Mouse (Mus musculus) monocyte, adult 59 days (primary cell): Measurements from ENCODE around the gene Cyp2w1. TPM values are rescaled to one million over a fixed set of nuclear protein-coding genes. Genes with fewer than 3 reads are reported as not detected.

Source experiments
- total RNA-seq, 2 experiments: library from RNA; stranded (reverse); gene quantifications; one replicate each; pipeline ENCODE4 v1.2.4; 2023

Cyp2w1 gene
- not detected for total RNA-seq

DNA sequence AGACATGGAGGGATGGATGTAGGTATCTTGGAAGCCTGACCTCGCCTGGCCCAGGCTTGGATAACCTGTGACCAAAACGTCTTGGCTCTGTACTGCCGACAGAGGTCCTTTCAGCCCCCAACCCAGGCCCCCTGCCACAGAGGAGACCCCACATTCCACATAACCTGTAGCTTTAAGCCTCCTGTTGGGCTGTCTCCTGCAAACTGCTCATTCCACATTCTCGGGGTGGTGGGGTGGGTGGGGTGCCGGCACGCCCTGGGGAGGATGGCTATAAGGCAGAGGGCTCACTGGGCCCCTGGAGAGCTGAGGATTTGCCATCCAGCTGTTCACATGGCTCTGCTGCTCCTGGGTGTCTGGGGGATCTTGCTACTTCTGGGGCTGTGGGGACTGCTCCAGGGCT lies at the start of gene Cyp2w1:
Cyp2w1 (plus strand) TSS at position 301 of the 400 bp plus-strand sequence.

GRCm38 (mm10) chr5:139325395-139325966 lies 26.9 kb upstream of the Cyp2w1 start, which contains the start of gene Adap1:
Adap1 (minus strand) TSS chr5:139325622.

GRCm38 (mm10) chr5:139351134-139351533 lies 1.3 kb upstream of the Cyp2w1 start, which contains the start of gene Cox19:
Cox19 (minus strand) TSS chr5:139351418.

DNA sequence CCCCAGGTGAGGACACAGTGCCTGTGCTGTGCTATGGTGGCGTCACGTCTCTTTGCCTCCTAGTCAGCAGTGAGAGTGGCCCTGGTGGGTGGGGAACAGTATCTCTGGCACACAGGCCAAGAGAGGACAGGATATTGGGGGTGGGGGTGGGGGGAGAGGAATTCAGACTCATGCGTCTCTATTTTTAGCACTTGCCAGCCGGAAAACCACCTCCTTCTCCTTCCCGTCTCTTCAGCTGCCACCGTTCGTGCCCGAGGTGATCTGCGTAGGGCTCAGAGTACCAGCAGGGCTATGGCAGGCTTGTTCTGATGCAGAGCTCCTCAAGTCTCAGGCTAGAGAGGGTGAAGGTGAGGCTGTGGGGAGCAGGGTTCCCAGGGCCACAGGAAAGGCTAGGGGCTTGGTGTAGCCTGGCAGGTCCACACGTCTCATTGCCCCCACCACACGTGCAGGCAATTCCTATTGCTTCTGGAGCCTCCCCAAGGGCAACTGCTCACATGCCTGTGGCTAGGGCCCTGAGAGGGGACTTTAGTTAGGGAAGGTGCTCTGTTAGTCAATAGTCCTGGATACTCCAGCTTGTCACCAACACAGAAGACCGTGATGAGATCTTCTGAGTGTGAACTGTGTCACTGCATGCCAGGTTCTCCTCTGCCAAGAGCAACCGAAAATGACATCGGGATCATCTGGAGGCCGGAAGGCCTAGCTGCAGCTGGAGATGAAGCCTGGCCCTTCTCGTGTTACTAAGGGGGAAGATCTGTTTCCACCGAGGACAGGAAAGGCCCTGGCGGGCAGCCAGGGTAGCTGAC lies 25.3 kb downstream of the Cyp2w1 start, which contains the start of gene Gpr146:
Gpr146 (plus strand) TSS at position 230 of the 803 bp plus-strand sequence.

DNA sequence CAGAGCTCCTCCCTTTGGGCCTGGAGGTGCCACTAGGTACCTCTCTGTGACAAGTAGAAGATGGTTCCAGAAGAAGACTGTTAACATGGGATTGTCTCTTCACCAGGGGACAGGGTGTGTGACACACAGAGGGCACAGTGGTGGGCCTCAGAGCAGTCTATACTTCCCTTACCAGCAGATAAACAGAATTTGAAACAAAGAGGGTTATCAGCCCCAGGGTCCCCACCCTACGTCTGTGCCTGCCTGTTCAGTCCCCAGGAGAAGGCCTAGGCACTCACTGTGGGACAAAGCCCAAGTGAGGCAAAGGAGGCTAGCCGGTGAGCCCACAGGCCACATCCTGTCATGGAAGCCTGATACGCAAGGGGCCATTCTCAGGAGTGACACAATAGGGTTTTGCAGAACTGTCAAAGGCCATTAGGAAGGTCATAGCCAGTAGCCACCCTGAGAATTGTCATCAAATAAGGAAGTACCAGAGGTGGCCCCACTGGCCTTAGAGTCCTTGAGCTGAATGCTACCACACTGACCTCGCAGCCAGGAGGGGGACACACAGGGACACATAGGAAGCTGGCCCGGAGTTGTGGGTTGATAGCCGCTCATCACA lies 52.5 kb downstream of the Cyp2w1 start, which contains the start of gene C130050O18Rik:
C130050O18Rik (plus strand) TSS at position 480 of the 601 bp plus-strand sequence.

Other genes with a start within 250 kb of the Cyp2w1 start
- gene Prkar1b, start 202.6 kb upstream of the Cyp2w1 start, total RNA-seq: 10 to 100 TPM; 10.6 to 10.7 TPM
- gene Dnaaf5, start 202.4 kb upstream of the Cyp2w1 start, total RNA-seq: 1 to 10 TPM; 7.7 to 8.4 TPM
- gene Sun1, start 152.0 kb upstream of the Cyp2w1 start, total RNA-seq: 100 to 1,000 TPM in 1 of 2 experiments, 10 to 100 TPM in 1; 94.6 to 106 TPM
- 10 to 100 TPM; 27.8 to 28.1 TPM for gene Get4, start 100.3 kb upstream of the Cyp2w1 start, total RNA-seq
- 100 to 1,000 TPM; 192 to 194 TPM for gene Adap1, start 27.0 kb upstream of the Cyp2w1 start, total RNA-seq
- gene Cox19, start 1.2 kb upstream of the Cyp2w1 start, total RNA-seq: 10 to 100 TPM; 23.0 to 34.9 TPM
- 10 to 100 TPM; 11.5 to 12.2 TPM for gene Gpr146, start 25.1 kb downstream of the Cyp2w1 start, total RNA-seq
- 10 to 100 TPM; 64.5 to 66.6 TPM for gene C130050O18Rik, start 52.7 kb downstream of the Cyp2w1 start, total RNA-seq
- 1 to 10 TPM in 1 of 2 experiments, under 1 TPM in 1; 0.39 to 1.3 TPM for gene Gper1, start 70.5 kb downstream of the Cyp2w1 start, total RNA-seq
- gene 3110082I17Rik, start 107.9 kb downstream of the Cyp2w1 start, total RNA-seq: 10 to 100 TPM; 30.3 to 31.7 TPM
- 100 to 1,000 TPM; 125 to 129 TPM for gene Zfand2a, start 131.9 kb downstream of the Cyp2w1 start, total RNA-seq
- gene Uncx, start 190.9 kb downstream of the Cyp2w1 start, total RNA-seq: not detected